Mouse (Mus musculus) lung, postnatal 14 days (tissue): Measurements from ENCODE around the gene Macf1.
"Not testable (repeated sequence)": the region's sequence is repeated elsewhere in the genome, so short reads cannot be mapped to it uniquely, and the experiment has no call there.

Experiments used
- DNase-seq: peaks from one replicate; pipeline ENCODE4 v3.0.0; 2021

Gene Macf1

GRCm38 (mm10) chr4:123340232-123340631 is 343.9 kb downstream of the Macf1 start:
- DNase-seq: no peak

- no peak for DNase-seq
These were observed 346.5 kb downstream of the Macf1 start for GRCm38 (mm10) chr4:123337693-123338092.

- no peak for DNase-seq
These were observed 348.2 kb downstream of the Macf1 start for GRCm38 (mm10) chr4:123335796-123336585.

- not testable (repeated sequence) for DNase-seq
These were observed 348.9 kb downstream of the Macf1 start for GRCm38 (mm10) chr4:123335244-123335643.

- DNase-seq: no peak
These were observed 350.0 kb downstream of the Macf1 start for GRCm38 (mm10) chr4:123334177-123334576.

- DNase-seq: no peak
These were observed 351.0 kb downstream of the Macf1 start for GRCm38 (mm10) chr4:123333151-123333550.

- DNase-seq: not testable (repeated sequence)
These were observed 352.2 kb downstream of the Macf1 start for GRCm38 (mm10) chr4:123331961-123332360.

GRCm38 (mm10) chr4:123331326-123331725 is 352.8 kb downstream of the Macf1 start:
- no peak for DNase-seq

GRCm38 (mm10) chr4:123328946-123329345 is 355.2 kb downstream of the Macf1 start:
- DNase-seq: no peak

GRCm38 (mm10) chr4:123327630-123328029 is 356.5 kb downstream of the Macf1 start:
- DNase-seq: no peak

GRCm38 (mm10) chr4:123326087-123326486 is 358.1 kb downstream of the Macf1 start:
- no peak for DNase-seq

GRCm38 (mm10) chr4:123323534-123323933 is 360.6 kb downstream of the Macf1 start, which contains the start of gene Oxct2a:
Gene Oxct2a (minus strand): TSS chr4:123323634.
- no peak for DNase-seq

- not testable (repeated sequence) for DNase-seq
These were observed 361.2 kb downstream of the Macf1 start for GRCm38 (mm10) chr4:123322910-123323309.

GRCm38 (mm10) chr4:123314497-123314896 is 369.7 kb downstream of the Macf1 start:
- no peak for DNase-seq

GRCm38 (mm10) chr4:123313010-123313409 is 371.1 kb downstream of the Macf1 start:
- no peak for DNase-seq

- DNase-seq: no peak
These were observed 372.3 kb downstream of the Macf1 start for GRCm38 (mm10) chr4:123311845-123312244.

GRCm38 (mm10) chr4:123308292-123308691 is 375.9 kb downstream of the Macf1 start:
- no peak for DNase-seq

GRCm38 (mm10) chr4:123306999-123307398 is 377.2 kb downstream of the Macf1 start:
- no peak for DNase-seq

GRCm38 (mm10) chr4:123305789-123306188 is 378.4 kb downstream of the Macf1 start:
- DNase-seq: peak; percentile 42
